Mouse (Mus musculus): ENCODE data around the gene 2310034G01Rik. TPM values are rescaled to one million over a fixed set of nuclear protein-coding genes. Genes with fewer than 3 reads are reported as not detected.

2310034G01Rik gene
- polyA plus RNA-seq, 1 experiment: 4.1 TPM

DNA sequence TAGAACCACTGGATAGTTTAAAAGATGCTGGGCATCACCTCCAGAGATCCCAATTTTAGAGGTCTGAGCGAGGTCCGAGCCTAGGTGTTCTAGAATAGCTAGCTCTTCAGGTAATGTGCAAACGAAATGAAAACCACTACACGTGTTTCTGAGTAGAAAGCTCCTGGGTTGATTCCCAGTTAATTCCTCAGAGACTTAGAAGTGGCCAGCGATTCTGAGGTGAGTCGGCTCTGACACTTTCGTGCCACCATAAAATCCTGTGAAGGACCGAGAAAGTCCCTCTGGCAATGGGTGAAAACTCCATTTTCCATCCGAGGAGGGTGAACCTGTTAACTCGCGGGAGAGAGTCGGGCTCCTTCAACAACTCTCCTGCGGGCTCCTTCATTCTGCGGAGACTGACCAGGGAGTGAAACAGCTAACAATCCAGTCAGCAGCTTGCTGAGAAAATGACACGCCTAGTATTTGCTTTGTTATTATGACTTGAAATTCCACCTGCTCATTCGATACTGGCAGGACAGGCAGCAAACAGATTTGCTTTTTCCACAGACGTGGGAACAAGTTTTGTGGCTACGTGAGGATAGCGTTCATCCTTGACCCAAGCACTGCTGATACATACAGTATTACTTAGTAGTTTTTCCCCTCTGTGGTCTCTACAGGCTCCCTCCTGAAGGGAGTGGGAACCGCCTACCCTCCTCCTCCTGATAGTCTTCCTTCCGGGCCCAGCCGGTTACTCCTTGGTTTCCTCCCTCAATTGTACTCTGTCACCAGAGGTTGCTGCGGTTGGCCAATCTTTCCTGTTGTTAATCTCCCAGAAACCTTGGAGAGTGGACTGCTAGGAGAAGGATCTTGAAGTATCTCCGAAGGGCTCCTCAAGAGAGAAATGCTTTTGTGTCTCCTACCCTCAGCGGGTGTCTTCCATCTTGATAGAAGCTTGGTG is 7.5 kb upstream of the 2310034G01Rik start:
- DNase-seq (ENCODE audit: low read depth): no peak

DNA sequence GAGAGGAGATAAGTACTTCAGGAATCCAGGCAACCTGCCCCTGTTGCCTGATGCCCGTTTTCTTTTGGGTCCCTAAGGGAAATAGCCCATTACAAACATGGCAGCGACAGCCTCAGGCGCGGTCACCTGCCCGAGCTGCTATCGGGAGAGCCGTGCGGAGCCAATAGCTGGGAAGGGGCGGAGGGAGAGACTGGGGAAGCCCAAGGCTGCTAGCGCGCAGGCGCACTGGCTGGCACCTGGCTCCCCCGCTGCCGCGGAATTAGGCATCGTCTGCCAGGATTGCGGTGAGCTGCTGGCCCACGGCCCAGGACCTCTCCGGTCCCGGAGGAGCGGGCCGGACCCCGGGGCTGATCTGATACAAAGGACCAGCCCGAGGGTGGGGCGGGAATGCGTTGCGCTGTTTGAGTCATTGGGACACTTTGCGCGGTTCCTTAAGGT is 6.6 kb upstream of the 2310034G01Rik start:
- no peak for DNase-seq (ENCODE audit: low read depth)

DNA sequence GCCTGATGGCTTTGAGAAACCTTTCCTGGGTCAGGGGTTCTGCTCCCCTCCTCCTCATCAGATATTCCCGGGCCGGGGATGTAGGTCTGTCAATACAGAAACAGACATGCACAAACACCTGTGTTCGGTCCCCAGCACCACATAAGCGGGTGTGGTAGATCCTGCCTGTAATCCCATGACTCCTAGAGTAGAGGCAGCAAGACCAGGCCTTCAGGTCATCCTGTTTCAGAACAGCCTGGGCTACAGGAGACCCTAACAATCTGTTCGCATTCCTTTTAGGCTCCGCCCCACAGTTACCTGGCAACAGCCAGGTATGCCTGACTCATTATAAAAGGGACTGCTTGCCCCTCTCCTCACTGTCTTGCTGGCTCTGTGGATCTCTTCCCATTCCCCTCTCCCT is 552 bp downstream of the 2310034G01Rik start:
- DNase-seq (ENCODE audit: low read depth): no peak

DNA sequence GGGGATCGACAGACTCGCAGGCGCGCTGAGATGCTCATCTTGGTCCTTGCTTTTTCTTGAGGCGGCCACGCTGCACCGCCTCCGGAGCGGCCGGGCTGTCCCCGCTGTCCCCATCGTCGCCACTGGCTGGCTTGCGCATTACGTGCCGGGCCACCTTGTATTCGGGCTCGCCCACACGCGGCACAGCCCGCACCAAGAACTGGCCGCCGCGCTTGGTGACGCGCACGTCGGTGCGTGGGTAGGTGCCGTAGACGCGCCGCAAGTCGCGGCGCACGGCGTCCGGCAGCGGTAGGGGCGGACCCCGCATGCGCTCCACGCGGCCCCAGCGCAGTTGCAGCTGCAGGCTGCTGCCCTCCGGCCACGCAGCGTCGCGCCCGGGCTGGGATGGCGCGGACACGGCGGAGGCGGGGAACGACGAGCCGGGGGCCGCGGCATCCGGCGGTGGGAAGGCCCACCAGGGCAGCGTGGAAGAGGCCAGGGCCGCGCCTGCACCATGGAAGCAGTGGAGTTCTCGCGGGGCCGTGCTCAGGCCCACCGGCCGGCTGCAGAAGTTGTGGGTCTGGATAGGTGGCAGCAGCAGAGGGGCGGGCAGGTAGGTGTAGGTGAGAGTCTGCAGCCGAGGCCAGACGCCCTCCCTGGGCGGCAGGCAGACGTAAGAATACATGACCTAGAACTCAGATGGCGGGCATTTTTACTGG is 1.2 kb downstream of the 2310034G01Rik start:
- no peak for DNase-seq (ENCODE audit: low read depth)

DNA sequence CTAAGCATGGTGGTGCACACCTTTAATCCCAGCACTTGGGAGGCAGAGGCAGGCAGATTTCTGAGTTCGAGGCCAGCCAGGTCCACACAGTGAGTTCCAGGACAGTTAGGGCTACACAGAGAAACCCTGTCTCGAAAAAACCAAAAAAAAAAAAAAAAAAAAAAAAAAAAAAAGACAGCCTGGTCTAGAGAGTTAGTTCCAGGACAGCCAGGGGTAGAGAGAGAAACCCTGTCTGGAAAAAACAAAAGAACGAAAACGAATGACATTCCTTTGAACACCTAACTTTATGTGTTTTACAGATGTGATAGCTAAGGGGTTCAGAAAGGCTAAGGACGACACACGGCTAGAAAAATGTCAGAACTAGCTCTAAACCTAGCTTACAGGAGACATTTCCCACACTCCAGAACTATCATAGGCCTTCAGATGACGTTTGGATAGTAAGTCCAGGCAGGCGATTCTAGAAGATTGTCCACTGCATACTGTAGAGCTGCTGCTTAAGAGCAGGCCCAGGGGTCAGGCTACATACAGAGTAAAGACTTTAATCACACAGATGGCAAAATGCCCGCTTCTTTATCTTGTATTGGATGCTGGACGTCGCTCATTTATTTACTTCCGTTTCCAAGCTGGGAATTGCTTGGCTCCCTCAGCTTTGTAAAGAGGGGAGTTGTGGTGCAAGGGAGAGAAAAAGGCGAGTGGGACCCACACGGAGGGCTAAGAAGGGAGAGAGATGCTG is 2.0 kb downstream of the 2310034G01Rik start:
- no peak for DNase-seq (ENCODE audit: low read depth)

DNA sequence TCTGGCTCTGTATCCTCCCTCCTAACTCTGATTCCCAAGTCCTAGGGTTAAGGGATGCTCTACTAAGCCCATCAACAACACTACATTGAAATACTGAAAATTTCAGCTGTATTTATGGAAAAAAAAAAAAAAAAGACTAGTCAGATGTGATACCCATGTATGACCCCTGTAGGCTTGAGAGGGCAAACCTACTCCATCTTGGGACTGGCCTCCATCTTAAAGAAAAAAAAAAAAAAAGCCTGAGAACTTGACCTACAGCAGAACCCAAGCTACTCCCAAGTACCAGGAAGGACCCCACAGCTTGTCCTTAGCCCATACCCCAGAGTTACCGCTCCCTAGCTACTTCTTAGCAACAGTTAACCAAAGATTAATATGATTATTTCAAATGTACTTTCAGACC is 3.0 kb downstream of the 2310034G01Rik start:
- no peak for DNase-seq (ENCODE audit: low read depth)

DNA sequence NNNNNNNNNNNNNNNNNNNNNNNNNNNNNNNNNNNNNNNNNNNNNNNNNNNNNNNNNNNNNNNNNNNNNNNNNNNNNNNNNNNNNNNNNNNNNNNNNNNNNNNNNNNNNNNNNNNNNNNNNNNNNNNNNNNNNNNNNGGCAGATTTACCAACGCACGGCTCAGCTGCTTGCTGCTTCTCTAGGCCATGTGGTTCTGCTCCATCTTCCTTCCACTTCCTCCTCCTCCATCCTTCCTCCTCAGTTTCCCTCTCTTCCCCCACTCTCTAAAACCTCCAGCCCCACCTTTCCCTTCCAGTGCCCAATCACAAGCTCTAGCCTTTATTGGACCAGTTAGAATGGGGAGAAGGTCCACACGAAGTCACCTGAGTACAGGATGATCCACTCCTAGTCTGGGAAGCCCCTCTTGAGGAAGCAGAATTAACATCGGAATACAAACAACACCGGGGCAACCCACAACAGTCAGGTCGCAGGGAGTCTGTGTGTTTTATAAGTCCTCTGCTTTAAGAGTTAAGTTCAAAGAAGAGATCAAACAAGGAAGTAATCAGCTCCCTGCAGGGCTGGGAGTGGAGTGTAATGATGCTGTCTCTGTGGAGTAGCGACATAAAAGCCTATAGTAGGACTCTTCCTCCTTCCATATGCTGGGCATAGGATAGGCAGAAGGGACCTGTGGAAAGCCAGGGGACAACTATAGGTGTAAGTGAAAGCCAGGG is 5.2 kb downstream of the 2310034G01Rik start:
- DNase-seq (ENCODE audit: low read depth): no peak

DNA sequence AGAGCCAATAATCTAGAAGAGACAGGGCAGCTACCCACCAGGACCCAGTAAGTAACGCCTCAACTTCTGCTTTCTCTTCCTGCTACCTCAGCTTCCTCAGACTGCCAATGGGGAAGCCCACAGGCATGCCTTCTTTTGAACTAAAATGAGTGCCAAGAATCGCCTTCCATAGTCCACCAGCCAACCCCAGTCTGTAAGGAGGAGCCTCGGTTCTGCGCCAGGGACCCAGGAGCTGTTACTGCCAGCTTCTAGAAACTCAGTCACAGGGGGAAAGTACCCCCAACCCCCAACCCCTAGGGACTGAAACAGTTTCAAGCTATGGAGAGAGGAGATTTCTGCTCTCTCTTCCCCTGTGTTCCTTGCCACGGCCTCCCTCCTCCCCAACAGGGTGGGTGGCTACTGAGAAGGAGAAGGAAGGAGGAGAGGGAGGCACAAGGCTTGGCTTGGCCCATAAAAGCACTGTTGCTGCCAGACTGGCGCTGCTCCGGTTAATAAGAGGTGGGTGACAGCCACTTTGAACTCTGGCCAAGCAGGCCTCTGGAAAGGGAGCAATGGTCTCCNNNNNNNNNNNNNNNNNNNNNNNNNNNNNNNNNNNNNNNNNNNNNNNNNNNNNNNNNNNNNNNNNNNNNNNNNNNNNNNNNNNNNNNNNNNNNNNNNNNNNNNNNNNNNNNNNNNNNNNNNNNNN is 10.7 kb downstream of the 2310034G01Rik start:
- DNase-seq (ENCODE audit: low read depth): no peak

DNA sequence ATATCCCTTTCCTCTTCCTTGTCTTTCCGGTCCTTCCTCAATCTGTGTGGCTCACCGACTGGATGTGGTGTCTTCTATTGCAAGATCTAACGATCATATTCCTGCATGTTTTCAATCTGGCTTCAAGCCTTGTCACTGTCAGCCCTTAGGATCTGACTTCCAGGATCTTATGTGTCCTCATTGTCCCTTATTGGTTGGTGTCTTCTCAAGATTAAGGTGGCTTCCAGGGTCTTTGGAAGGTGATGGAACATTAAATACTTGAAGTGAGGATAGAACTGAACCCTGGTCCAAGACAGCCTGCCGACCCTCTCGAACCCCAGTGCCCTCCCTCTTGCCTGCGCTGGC is 11.2 kb downstream of the 2310034G01Rik start:
- no peak for DNase-seq (ENCODE audit: low read depth)

DNA sequence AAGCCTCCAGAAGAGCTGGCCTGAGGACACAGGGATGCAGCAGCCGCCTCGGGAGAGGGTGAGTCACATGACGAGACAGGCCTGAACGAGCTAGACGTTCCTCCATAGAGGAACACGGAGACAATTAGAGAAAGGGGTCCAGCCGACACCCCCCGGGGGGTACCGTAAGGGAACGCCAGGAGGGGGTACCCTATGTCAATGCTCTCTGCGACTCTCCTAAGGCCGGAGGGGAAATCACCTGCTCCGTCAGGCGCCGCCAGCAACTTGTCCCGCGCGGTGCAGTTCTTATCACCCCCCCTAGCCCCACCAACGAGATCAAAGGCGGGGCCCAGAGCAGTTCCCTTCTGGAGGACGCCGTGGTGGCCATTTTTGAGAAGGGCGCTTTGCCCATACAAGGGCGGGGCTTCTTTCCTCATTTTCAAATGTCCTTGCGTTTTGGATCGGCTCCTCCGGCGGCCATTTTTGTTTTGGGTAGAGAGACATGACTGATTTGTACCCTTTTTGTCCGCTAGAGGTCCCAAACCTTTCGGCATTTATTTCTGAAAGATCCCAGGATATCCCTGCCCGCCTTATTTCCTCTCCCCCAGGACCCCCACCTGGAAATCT is 11.7 kb downstream of the 2310034G01Rik start, which contains the start of gene Cuedc2:
Gene Cuedc2 (minus strand): TSS at position 372 of the 606 bp plus-strand sequence.
- DNase-seq (ENCODE audit: low read depth): no peak

DNA sequence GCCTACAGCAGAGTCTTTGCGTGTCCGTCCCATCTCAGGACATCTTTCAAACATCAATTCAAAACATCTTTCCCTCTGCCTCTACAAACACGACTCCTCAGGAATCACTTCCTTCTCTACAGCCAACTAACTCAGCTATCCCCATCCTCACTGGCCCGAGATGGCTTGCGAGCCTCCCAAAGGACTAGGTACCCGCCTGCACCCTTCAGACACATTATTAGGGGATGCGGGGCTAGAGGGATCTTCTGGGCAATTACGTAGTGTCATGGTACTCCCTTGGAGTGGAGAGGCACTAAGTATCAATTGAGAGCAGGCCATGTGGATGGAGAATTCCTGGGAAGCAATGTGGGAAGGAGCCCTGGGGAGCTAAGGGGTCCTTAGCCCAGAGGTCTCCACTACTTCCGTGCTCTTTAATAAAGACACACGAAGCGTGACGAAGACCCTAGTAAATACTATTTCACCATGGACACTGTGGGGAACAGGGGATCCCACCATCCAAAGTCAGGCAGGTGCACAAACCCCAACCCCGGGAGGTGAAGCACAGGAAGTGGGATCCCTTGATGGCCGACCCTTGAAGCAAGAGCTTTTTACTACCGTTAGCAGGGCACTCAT is 12.3 kb downstream of the 2310034G01Rik start:
- no peak for DNase-seq (ENCODE audit: low read depth)

DNA sequence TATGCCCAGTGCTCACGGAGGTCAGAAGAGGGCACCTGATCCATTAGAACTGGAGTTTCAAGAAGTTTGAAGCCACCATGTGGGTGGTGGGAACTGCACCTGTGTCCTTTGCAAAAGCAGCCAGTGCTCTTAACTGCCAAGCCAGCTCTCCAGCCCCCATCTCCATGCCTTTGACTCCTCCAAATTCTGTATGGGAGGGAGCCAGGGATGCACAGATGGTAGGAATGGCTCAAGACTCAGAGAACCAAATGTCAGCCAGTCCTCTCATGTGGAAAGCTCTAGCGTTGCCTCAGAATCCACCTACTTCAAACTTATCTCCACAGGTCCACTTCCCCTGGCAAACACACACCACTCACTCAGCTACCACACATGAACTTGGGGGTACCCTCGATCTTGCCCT is 16.2 kb downstream of the 2310034G01Rik start:
- no peak for DNase-seq (ENCODE audit: low read depth)

DNA sequence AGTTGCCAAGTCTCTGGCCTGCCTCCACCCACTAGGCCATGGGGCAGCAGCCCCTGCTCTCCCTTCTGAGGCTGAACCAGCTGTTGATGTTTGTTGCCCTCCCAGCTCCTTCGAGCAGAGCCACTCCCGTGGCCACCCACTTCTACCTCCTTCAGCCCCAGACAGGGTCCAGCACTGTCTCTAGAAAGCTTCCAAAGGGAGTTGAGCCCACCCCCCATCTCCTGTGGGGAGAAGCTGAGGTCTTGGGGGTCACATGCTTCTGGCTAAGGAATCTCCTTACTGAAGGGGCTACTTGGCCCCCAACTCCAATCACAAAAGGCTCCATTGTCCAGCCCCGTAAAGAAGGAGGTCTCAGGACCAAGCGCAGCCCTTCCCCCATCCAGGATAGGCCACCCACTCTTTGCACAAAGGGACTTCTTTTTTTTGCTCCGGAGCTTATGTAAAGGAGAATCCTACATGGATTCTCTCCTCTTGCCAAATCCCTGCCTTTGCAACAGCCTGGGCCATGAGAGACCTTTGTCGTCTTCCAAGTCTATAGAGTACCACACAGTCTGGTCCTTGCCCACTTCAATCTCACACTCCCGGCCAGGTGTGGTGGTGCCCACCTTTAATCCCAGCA is 17.3 kb downstream of the 2310034G01Rik start:
- no peak for DNase-seq (ENCODE audit: low read depth)

DNA sequence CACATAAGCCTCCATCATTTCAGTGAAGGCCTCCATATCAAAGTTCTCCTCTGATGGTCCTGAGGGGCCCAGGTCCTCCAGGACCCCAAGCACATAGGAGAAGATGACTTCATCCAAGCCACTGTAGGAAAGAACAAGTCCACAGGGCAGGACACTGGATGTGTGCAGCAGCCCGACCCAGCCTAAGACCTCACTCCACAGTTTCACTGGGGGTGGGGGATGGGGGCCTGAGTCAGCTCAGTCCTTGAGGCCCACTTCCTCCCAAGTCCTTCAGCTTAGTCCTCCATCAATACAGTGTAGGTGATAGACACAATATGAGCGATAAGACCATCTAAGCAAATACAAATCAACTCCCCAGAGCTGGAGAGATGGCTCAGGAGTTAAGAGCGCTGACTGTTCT is 18.2 kb downstream of the 2310034G01Rik start:
- DNase-seq (ENCODE audit: low read depth): no peak

DNA sequence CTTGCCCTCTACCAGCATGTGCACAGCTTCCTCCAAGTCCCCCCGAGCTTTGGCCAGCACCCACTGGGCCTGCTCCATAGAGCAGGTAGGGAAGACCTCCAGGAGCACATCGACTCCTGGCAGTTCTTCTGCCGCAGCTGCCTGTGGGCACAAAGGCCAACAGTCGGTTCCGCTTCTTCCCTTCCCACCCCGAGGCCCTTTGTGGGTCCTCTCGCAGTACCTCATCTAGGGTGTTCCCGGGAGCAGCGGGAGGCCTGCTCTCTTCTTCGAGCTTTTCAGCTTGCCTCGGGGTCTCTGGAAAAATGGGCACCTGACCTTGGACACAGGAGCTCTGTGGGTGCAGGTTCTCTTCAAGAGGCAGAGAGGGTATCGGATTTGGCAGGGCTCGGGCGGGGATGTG is 18.8 kb downstream of the 2310034G01Rik start:
- no peak for DNase-seq (ENCODE audit: low read depth)

DNA sequence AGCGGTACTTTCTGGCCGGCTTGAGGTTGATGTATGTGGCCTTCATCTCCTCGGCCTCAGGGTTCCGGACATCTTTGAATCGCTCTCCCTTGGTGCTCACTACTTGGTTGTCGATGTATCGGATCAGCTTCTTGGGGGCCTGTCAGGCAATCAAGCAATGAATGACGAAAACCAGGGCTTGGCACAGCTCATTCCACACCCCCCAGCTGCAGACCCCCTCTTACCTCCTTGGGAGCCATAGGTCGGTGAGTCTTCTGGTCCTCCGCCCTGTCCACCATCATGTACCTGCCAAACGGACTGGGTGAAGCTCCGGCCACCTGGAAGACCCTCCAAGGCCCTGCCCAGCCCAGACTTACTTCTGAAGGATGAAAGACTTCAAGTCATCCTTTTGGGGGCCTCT is 19.4 kb downstream of the 2310034G01Rik start:
- no peak for DNase-seq (ENCODE audit: low read depth)

DNA sequence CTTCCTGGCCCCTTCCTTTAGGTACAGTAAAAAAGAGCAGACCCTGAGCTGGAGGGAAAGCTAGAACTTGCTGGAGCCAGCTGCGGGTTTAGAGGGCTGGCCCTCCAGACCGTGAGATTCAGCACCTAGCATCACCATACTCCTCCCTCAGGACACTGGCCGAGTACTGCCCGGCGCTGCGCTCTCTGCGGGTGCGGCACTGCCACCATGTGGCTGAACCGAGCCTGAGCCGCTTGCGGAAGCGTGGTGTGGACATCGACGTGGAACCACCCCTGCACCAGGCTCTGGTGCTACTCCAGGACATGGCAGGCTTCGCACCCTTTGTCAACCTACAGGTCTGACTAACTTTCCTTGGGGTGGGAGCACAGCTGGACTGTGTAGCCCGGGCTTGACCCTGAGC is 20.2 kb downstream of the 2310034G01Rik start:
- DNase-seq (ENCODE audit: low read depth): no peak

DNA sequence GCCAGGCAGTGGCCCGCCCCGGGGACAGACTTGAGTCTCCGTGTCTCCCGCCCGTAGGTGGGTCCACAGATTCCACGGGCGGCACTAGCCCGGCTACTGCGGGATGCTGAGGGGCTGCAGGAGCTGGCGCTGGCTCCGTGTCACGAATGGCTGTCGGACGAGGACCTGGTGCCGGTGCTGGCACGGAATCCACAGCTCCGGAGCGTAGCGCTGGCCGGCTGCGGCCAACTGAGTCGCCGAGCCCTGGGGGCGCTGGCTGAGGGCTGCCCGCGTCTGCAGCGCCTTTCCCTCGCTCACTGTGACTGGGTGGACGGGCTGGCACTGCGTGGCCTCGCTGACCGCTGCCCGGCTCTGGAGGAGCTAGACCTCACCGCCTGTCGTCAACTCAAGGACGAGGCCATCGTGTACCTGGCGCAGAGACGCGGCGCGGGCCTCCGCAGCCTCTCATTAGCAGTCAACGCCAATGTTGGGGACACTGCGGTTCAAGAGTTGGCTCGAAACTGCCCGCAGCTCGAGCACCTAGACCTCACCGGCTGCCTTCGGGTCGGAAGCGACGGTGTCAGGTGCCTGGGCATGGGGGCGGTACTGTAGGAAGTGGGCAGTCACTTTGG is 21.0 kb downstream of the 2310034G01Rik start:
- no peak for DNase-seq (ENCODE audit: low read depth)
